Mouse (Mus musculus): ENCODE data around the gene Trim26. TPM values are rescaled to one million over a fixed set of nuclear protein-coding genes. Genes with fewer than 3 reads are reported as not detected.

Gene Trim26
- polyA plus RNA-seq, 1 experiment from 2014 or later, result 41.7 TPM

DNA sequence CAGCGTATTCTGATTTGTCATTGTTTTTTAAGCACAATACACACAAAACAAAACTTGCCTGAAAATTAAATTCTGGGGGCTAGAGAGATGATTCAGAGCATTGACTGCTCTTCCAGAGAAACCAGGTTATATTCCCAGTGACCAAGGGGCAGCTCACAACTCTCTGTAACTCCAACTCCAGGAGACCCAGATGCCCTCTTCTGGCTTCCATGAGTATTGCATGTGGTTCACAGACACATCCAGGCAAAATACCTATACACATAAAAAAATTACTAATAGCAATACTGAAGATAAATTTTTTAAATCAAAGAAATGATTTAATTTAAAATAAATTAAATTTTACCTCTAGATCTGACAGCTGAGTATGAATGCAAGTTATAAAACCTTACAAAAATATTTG is 59.6 kb downstream of the Trim26 start:
- H3K9me3 ChIP-seq (ENCODE audit: low read length), result no peaks in the 10 kb centered on the region
- no peaks in the 10 kb centered on the region for H3K4me1 ChIP-seq (ENCODE audit: insufficient read depth, low read length)
- H3K27ac ChIP-seq (ENCODE audit: low read length), result no peak overlapping the region
- H3K27me3 ChIP-seq (ENCODE audit: insufficient read depth, low read length), result no peaks in the 10 kb centered on the region
- WGBS, result 95% methylated on average over 1 of the region's 1 CpGs
- no peaks in the 10 kb centered on the region for H3K36me3 ChIP-seq (ENCODE audit: insufficient read depth, low read length)
- H3K4me3 ChIP-seq (ENCODE audit: low read length), result no peak overlapping the region
- ATAC-seq (ENCODE audit: low FRiP score, low TSS enrichment), result no peak
- H3K4me2 ChIP-seq (replicated peaks; ENCODE audit: low read depth, low read length), result no peak overlapping the region
- H3K9ac ChIP-seq (replicated peaks; ENCODE audit: low read length), result no peak overlapping the region

DNA sequence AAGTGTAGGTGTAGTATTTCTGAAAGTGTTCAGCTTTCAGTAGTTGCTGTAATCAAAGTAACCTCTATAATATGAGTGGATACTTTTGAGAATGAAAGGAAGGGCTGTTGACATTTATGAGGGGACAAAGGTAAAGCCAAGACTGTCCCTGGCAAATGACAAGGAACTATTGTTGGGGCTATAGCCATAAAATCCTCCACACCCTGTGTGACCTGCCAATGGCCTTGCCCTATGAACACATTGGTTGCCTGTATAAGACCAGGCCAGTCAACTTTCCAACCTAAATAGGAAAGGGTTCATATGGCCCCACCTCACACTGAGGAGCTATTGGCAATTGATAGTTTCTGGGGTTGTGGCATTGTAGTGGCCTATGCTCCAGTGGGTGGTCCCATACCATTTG is 60.1 kb downstream of the Trim26 start:
- Histone ChIP-seq H3K4me1 (ENCODE audit: insufficient read depth, low read length) (no peaks in the 10 kb centered on the region), H3K4me3 (ENCODE audit: low read length) (no peak overlapping the region), H3K4me2 (replicated peaks; ENCODE audit: low read depth, low read length) (no peak overlapping the region), H3K9me3 (ENCODE audit: low read length) (no peaks in the 10 kb centered on the region), H3K27me3 (ENCODE audit: insufficient read depth, low read length) (no peaks in the 10 kb centered on the region), H3K27ac (ENCODE audit: low read length) (no peak overlapping the region), H3K9ac (replicated peaks; ENCODE audit: low read length) (no peak overlapping the region), H3K36me3 (ENCODE audit: insufficient read depth, low read length) (no peaks in the 10 kb centered on the region)
- no peak for ATAC-seq (ENCODE audit: low FRiP score, low TSS enrichment)

DNA sequence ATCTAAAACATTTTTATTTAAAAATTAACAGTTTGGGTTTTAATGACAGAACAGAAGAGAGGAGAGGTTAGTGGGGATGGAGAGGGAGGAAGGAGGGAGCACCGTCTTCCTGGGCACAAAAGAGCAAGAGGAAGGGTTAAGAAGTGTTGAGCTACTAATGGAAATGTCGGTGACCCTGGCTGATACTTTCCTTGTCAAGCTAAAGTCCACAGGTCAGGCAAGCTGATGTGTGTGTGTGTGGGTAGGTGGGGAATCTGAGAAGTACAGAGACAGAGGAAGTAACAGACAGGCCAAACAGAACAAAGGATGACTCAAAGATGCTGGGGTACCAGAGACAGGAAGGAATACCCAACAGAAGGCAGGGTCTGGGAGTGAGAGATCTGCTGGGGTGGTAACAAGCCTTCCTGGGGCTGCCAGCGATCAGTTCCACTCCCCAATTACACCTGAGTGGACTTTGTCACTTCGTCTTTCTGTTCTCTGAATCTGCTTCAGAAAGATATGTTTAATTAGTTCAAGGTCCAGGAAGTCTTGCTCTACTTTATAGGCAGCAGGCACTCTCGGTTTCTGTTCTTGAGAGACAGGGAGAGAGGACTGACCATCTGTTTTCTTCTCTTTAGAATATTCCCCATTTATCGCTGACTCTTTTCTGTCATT is 60.7 kb downstream of the Trim26 start, which contains the start of gene Trim31:
Gene Trim31 (plus strand): TSS at position 567 of the 654 bp plus-strand sequence.
- Histone ChIP-seq H3K9ac (replicated peaks; ENCODE audit: low read length) (no peak within 1 kb of the TSS), H3K4me1 (ENCODE audit: insufficient read depth, low read length) (no peaks in the 10 kb centered on the region), H3K27me3 (ENCODE audit: insufficient read depth, low read length) (no peaks in the 10 kb centered on the region), H3K4me2 (replicated peaks; ENCODE audit: low read depth, low read length) (no peak within 1 kb of the TSS), H3K27ac (ENCODE audit: low read length) (no peak within 1 kb of the TSS), H3K4me3 (ENCODE audit: low read length) (no peak within 1 kb of the TSS), H3K9me3 (ENCODE audit: low read length) (no peaks in the 10 kb centered on the region), H3K36me3 (ENCODE audit: insufficient read depth, low read length) (no peaks in the 10 kb centered on the region)
- no peak for ATAC-seq (ENCODE audit: low FRiP score, low TSS enrichment)
- 72% methylated on average over 6 of the region's 6 CpGs for WGBS

DNA sequence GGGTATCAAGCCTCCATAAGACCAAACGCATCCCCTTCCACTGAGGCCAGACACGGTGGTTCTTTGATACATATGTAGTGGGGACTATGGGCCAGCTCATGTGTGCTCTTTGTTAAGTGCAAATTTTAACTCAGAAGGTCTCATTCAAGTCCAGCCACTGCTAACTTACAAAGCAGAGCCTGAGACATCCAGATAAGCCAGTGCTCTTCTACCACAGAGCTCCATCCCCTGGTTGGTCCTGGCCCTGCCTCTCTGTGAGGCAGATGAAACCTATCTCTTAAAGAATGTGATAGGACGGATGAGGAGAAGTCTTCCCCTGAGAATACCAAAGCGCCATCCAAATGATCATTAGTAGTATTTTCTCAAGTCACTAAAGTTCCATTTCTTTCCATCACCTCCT is 62.4 kb downstream of the Trim26 start:
- WGBS, result 84% methylated on average over 4 of the region's 4 CpGs
- Histone ChIP-seq H3K4me1 (ENCODE audit: insufficient read depth, low read length) (no peaks in the 10 kb centered on the region), H3K9ac (replicated peaks; ENCODE audit: low read length) (no peak overlapping the region), H3K36me3 (ENCODE audit: insufficient read depth, low read length) (no peaks in the 10 kb centered on the region), H3K4me3 (ENCODE audit: low read length) (no peak overlapping the region), H3K4me2 (replicated peaks; ENCODE audit: low read depth, low read length) (no peak overlapping the region), H3K27ac (ENCODE audit: low read length) (no peak overlapping the region), H3K27me3 (ENCODE audit: insufficient read depth, low read length) (no peaks in the 10 kb centered on the region), H3K9me3 (ENCODE audit: low read length) (no peaks in the 10 kb centered on the region)
- no peak for ATAC-seq (ENCODE audit: low FRiP score, low TSS enrichment)

DNA sequence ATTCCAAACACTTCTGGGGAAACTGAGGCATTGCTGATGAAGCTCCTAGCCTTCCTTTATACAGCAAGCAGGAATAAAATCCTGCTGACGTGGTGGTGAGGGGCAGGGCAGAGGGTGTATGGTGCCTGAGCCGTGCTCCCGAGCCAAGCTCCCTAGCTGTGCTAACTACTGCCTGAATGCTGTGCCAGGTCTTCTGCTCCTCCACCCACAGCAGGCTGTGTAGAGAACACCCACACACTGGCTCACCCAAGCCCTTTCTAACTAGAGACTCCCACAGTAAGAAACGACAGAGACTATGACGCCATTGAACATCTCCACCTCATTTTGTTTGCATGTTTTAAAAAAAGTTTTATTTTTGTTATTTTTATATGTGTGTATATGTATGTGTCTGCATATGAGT is 63.1 kb downstream of the Trim26 start:
- H3K9ac ChIP-seq (replicated peaks; ENCODE audit: low read length), result no peak overlapping the region
- H3K36me3 ChIP-seq (ENCODE audit: insufficient read depth, low read length), result no peaks in the 10 kb centered on the region
- no peak overlapping the region for H3K4me2 ChIP-seq (replicated peaks; ENCODE audit: low read depth, low read length)
- ATAC-seq (ENCODE audit: low FRiP score, low TSS enrichment), result no peak
- no peak overlapping the region for H3K27ac ChIP-seq (ENCODE audit: low read length)
- WGBS, result 80% methylated on average over 5 of the region's 5 CpGs
- H3K4me3 ChIP-seq (ENCODE audit: low read length), result no peak overlapping the region
- H3K27me3 ChIP-seq (ENCODE audit: insufficient read depth, low read length), result no peaks in the 10 kb centered on the region
- H3K9me3 ChIP-seq (ENCODE audit: low read length), result no peaks in the 10 kb centered on the region
- no peaks in the 10 kb centered on the region for H3K4me1 ChIP-seq (ENCODE audit: insufficient read depth, low read length)

DNA sequence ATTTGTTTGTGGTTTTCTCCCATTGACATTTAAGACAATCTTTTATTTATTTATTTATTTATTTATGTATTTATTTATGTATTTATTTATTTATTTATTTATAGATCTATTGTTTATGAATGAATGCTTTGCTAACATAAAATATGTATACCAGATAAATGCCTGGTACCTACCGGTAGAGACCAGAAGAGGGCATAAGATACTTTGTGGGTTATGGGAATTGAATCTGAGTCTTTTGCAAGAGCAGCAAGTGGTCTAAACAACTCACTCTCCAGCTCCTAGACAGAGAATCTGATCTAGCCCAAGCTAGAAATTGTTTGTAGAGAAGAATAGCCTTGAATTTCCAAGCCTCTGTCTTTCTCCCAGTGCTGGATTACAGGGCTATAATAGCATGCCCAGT is 63.8 kb downstream of the Trim26 start:
- Histone ChIP-seq H3K36me3 (ENCODE audit: insufficient read depth, low read length) (no peaks in the 10 kb centered on the region), H3K4me2 (replicated peaks; ENCODE audit: low read depth, low read length) (no peak overlapping the region)
- 31% methylated on average over 1 of the region's 1 CpGs for WGBS

DNA sequence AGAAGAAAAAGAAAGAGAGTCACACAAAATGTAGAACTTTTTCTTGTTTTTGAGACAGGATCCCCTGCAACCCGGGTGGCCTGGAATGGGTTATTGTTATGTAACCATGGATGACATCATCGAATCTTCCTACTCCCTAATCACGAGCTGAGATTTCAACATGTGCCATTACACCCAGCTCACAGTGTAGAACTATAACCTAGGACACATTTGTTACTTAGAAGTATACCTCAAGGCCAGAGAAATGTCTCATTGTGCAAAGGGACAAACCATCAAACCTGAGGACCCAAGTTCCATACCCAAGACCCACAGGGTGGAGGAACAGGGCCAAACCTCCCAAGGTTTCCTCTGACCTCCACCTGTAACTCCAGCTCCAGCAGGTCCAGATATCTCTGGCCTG is 66.7 kb downstream of the Trim26 start:
- no peak overlapping the region for H3K4me3 ChIP-seq (ENCODE audit: low read length)
- 68% methylated on average over 3 of the region's 3 CpGs for WGBS
- no peak overlapping the region for H3K27ac ChIP-seq (ENCODE audit: low read length)
- H3K4me1 ChIP-seq (ENCODE audit: insufficient read depth, low read length), result no peaks in the 10 kb centered on the region
- ATAC-seq (ENCODE audit: low FRiP score, low TSS enrichment), result no peak
- H3K36me3 ChIP-seq (ENCODE audit: insufficient read depth, low read length), result no peaks in the 10 kb centered on the region
- H3K9me3 ChIP-seq (ENCODE audit: low read length), result no peaks in the 10 kb centered on the region
- H3K4me2 ChIP-seq (replicated peaks; ENCODE audit: low read depth, low read length), result no peak overlapping the region
- no peak overlapping the region for H3K9ac ChIP-seq (replicated peaks; ENCODE audit: low read length)
- no peaks in the 10 kb centered on the region; the same call in 1 of the 2 replicates for H3K27me3 ChIP-seq (ENCODE audit: insufficient read depth, low read length)

More for the DNA sequence above, 63.8 kb downstream of the Trim26 start:
- ATAC-seq (ENCODE audit: low FRiP score, low TSS enrichment), result no peak
- no peak overlapping the region for H3K4me3 ChIP-seq (ENCODE audit: low read length)
- H3K27ac ChIP-seq (ENCODE audit: low read length), result no peak overlapping the region
- no peak overlapping the region for H3K9ac ChIP-seq (replicated peaks; ENCODE audit: low read length)
- H3K27me3 ChIP-seq (ENCODE audit: insufficient read depth, low read length), result no peaks in the 10 kb centered on the region; the same call in 1 of the 2 replicates
- no peaks in the 10 kb centered on the region for H3K9me3 ChIP-seq (ENCODE audit: low read length)
- no peaks in the 10 kb centered on the region for H3K4me1 ChIP-seq (ENCODE audit: insufficient read depth, low read length)

DNA sequence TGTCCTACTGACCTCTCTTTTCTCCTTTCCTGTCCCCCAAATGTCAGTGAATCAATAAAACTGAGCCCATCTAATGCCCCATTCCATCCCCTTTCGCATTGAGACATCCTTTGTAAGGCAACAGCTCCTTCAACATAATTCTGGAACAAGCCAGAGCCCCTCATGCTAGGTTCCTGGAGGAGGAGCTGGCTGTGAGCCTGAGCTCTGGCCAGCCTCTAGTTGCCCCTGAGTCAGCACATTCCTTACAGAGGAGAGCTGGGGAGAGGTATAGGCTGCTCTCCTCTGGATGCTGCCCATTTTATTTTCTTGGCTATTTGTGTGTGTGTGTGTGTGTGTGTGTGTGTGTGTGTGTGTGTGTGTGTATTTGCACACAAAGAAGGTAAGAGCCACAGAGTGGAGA is 71.3 kb downstream of the Trim26 start:
- H3K4me1 ChIP-seq (ENCODE audit: insufficient read depth, low read length), result no peaks in the 10 kb centered on the region
- 42% methylated on average over 1 of the region's 1 CpGs for WGBS
- peak; percentile 73; the same call in 1 of the 2 replicates for ATAC-seq (ENCODE audit: low FRiP score, low TSS enrichment)
- H3K27me3 ChIP-seq (ENCODE audit: insufficient read depth, low read length), result peaks cover 6% of the 10 kb centered on the region; the same call in 1 of the 2 replicates
- no peak overlapping the region for H3K4me3 ChIP-seq (ENCODE audit: low read length)
- H3K9me3 ChIP-seq (ENCODE audit: low read length), result no peaks in the 10 kb centered on the region
- no peaks in the 10 kb centered on the region for H3K36me3 ChIP-seq (ENCODE audit: insufficient read depth, low read length)
- no peak overlapping the region for H3K9ac ChIP-seq (replicated peaks; ENCODE audit: low read length)
- no peak overlapping the region for H3K27ac ChIP-seq (ENCODE audit: low read length)
- H3K4me2 ChIP-seq (replicated peaks; ENCODE audit: low read depth, low read length), result no peak overlapping the region

Other genes starting within 250 kb of the Trim26 start
- gene H2-M9, start 194.5 kb upstream of the Trim26 start, polyA plus RNA-seq (2015; fragmentation: Nextera tagmentation; extraction: Ambion mirVana), result not detected in 2 replicates
- not detected in 2 replicates for gene H2-M1, start 164.9 kb upstream of the Trim26 start, polyA plus RNA-seq (2015; fragmentation: Nextera tagmentation; extraction: Ambion mirVana)
- gene H2-M10.5, start 64.2 kb upstream of the Trim26 start, polyA plus RNA-seq (2015; fragmentation: Nextera tagmentation; extraction: Ambion mirVana), result not detected in 2 replicates
- gene H2-M10.6, start 25.0 kb upstream of the Trim26 start, polyA plus RNA-seq (2015; fragmentation: Nextera tagmentation; extraction: Ambion mirVana), result not detected in 2 replicates
- gene Trim15, start 30.1 kb downstream of the Trim26 start, polyA plus RNA-seq (2015; fragmentation: Nextera tagmentation; extraction: Ambion mirVana), result 0.22 and 0.27 TPM in 2 replicates
- 2.1 and 2.4 TPM in 2 replicates for gene Trim10, start 32.4 kb downstream of the Trim26 start, polyA plus RNA-seq (2015; fragmentation: Nextera tagmentation; extraction: Ambion mirVana)
- gene Trim40, start 53.0 kb downstream of the Trim26 start, polyA plus RNA-seq (2015; fragmentation: Nextera tagmentation; extraction: Ambion mirVana), result not detected in 2 replicates
- gene Trim31, start 61.0 kb downstream of the Trim26 start, polyA plus RNA-seq (2015; fragmentation: Nextera tagmentation; extraction: Ambion mirVana), result not detected in 2 replicates
- 0.22 and 0.27 TPM in 2 replicates for gene Rnf39, start 105.8 kb downstream of the Trim26 start, polyA plus RNA-seq (2015; fragmentation: Nextera tagmentation; extraction: Ambion mirVana)
- 111 and 116 TPM in 2 replicates for gene Ppp1r11, start 114.6 kb downstream of the Trim26 start, polyA plus RNA-seq (2015; fragmentation: Nextera tagmentation; extraction: Ambion mirVana)
- 90.7 and 94.7 TPM in 2 replicates for gene Znrd1, start 121.4 kb downstream of the Trim26 start, polyA plus RNA-seq (2015; fragmentation: Nextera tagmentation; extraction: Ambion mirVana)
- gene Znrd1as, start 121.5 kb downstream of the Trim26 start, polyA plus RNA-seq (2015; fragmentation: Nextera tagmentation; extraction: Ambion mirVana), result 6.7 and 6.8 TPM in 2 replicates
- not detected in 2 replicates for gene 2410137M14Rik, start 144.1 kb downstream of the Trim26 start, polyA plus RNA-seq (2015; fragmentation: Nextera tagmentation; extraction: Ambion mirVana)
- gene H2-M5, start 152.4 kb downstream of the Trim26 start, polyA plus RNA-seq (2015; fragmentation: Nextera tagmentation; extraction: Ambion mirVana), result 0.44 and 0.57 TPM in 2 replicates
- gene Zfp57, start 164.0 kb downstream of the Trim26 start, polyA plus RNA-seq (2015; fragmentation: Nextera tagmentation; extraction: Ambion mirVana), result 64.5 and 66.7 TPM in 2 replicates
- gene Mog, start 186.3 kb downstream of the Trim26 start, polyA plus RNA-seq (2015; fragmentation: Nextera tagmentation; extraction: Ambion mirVana), result 0.09 and 0.13 TPM in 2 replicates
- 5.6 and 7.7 TPM in 2 replicates for gene Gabbr1, start 208.8 kb downstream of the Trim26 start, polyA plus RNA-seq (2015; fragmentation: Nextera tagmentation; extraction: Ambion mirVana)

Data from kidney, embryonic 16.5 days (tissue).